Mouse (Mus musculus) layer of hippocampus, adult 11-12 months (tissue): Measurements from ENCODE around the gene Carhsp1.

Source experiments
- DNase-seq: peaks from one replicate; pipeline ENCODE4 v3.0.0; 2022; ENCODE audit warnings: low spot score

Gene Carhsp1

GRCm38 (mm10) chr16:8671551-8672349 is at the start of gene Carhsp1:
TSS of gene Carhsp1 (minus strand) at chr16:8672155.
- DNase-seq = peak; percentile 87

GRCm38 (mm10) chr16:8720447-8720846 is 48.5 kb upstream of the Carhsp1 start:
- DNase-seq = no peak

GRCm38 (mm10) chr16:8717744-8718143 is 45.8 kb upstream of the Carhsp1 start:
- DNase-seq = no peak

GRCm38 (mm10) chr16:8716300-8716699 is 44.3 kb upstream of the Carhsp1 start:
- DNase-seq = no peak

DNA sequence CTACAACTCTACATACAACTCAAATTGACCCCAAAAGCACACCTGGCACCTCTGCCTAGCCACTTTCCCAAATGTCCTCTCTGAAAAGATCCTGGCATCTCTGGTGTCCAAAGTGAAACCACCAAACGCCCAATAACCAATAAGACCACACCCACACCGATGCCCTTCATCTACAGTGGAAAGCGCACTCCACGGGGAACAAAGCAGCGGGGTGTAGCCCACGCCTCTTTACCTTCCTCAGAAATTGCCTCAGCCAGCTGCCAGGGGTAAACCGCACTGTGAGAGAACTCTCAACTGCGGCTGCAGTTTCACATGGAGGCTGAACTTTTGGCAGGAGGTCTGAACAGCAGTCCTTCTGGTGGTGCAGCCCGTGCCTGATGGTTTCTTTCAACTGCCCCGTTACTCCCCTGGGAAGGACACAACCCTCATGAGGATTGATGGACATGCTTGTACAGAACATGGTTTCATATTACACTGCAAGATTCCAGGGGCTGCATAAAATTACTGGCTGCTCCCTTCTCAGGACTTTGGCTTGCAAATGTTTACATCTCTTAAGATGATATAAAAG is 43.6 kb upstream of the Carhsp1 start:
- no peak for DNase-seq

- no peak for DNase-seq
These were observed 42.9 kb upstream of the Carhsp1 start for GRCm38 (mm10) chr16:8714851-8715250.

DNA sequence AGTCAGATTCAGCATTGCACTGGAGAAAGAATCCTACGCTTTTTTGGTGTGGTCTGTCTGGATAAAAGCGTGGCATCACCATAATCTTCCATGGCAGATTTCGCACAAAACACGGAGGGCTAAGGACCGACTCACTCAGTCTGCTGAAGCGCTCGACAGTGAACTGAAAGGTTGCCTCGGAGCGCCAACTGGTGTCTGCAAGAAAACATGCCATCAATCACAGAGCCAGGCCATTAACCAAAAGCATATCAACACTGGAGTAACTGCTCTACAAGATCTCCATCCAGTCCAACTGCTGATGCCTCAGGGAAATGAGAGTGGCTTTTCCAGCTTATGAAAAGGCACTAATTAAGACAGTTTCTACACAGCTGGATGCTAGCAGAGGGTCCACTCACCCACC is 40.0 kb upstream of the Carhsp1 start:
- DNase-seq = no peak

DNA sequence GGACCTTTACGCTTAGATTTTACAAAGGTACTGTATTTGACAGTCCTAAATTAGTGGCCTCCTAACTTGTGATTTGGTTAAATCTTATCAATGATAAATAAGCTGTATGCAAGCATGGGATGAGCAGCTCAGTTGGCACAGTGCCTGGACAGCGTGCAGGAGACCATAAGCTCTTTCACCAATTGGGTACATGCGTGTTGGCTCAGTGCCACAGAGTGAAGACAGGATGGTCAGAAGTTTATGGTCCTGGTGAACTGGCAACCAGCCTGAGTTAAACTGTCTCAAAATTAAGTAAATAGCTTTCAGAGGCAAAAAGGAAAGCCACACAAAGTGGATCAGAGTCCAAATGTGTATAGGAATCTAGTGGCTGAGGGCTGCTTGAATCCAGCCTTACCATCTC is 28.6 kb upstream of the Carhsp1 start:
- DNase-seq = no peak

DNA sequence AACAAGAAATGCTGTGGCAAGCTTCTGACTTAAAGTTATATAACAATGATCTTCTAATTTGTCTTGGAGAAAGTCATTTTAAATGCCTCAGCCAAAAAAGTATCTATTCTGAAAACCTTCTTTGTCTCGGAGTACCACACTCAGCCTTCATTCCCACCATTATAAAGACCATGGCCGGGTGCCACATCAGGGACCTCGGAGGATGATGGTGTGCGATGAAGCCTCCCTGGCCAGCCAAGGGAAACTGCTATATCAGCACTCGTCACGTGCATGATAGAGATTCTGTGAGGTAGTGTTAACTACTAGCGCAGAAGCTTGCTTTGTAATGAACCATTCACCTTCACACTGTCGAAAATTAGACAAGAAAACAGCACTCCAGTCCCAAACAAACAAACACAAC is 27.6 kb upstream of the Carhsp1 start:
- no peak for DNase-seq

GRCm38 (mm10) chr16:8691206-8691605 is 19.3 kb upstream of the Carhsp1 start:
- DNase-seq = no peak

DNA sequence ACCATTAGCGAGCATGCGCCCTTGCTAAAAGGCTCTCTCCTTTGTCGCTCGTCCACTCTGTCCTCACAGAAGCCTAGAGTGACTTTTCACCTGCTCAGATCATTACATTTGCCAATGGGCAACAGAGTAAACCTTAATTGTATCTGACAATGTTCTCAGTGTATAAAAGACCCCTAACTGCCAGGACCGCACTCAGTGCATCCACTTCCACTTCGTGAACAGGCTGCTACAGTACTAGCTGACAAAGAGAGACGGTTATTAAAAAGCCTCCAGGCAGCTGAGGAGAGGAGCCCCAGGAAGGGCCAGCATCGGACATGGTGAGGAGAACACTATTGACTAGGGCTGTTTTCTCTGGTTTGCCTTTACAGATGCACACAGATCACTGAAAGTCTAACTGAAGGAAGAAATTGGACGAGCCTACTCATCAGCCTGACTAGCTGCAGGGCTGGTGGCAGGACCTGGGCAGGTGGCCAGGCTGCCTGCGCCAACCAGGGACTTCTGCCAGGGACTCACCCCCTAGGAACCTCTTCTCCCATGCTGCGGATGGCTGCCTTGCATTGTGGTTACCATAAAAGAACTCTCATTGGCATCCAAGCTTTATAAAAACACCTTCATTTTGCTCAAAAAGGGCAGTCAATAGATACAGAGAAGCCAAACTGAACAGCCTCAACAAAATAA is 18.2 kb upstream of the Carhsp1 start:
- peak; percentile 61 for DNase-seq

DNA sequence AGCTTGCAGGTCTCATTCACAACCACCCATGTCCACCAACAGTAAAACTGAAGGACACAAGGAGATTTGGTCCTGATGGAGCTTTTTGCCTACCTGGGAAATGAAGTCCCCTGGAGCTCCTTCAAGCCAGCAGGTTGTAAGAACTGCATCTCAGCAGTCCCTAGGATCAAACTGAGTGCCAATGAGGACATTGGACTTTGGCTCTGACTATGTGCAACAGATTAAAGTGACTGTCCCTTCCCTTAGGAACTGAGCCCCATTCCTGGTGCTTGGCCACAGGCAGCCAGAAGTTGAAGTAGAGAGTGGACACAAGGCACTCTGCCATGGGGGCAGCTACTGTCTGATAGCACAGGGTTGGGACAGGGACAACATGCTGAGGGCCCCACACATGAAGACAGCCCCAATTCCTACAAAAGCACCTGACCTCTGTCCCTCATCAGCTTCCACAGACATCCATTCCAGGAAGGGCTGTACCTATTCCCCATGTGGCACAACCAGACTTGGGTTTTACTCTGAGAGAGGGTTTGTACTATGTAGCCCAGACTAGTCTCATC is 15.7 kb upstream of the Carhsp1 start:
- no peak for DNase-seq

GRCm38 (mm10) chr16:8686871-8687535 is 15.0 kb upstream of the Carhsp1 start:
- DNase-seq = no peak

DNA sequence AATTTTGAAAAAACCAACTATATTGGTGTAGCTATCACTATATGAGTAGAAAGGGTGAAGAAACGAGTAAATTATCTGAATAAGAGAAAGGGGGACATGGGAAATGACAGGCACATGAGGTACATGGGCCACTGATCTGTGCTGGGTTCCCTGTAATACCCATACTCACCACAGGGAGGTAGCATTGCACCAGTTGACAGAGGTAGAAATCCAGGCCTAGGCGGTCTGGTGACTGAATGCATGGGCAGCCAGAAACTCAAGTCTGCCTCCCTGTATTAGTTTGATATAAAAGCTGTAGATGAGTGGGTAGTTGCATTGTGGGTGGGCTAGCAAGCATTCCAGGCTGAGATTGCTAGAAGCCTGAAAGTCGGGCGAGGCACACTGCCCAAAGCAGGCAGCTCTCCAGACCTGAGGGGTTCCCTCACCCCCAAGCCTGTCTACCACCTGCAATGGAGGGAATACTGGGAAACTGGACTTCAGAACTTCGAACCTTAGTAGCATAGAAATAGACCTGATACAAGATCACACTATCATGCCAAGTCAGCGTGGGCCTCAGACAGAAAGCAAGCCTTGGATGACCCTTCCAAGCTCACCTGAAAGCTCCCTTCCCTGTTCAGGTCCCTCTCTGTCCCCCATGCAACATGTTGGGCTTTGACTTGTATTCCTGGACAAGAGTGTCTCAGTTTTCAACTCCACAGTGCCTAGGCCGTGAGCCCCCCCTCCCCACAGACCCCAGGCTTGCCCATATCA is 14.3 kb upstream of the Carhsp1 start:
- DNase-seq = peak; percentile 87

DNA sequence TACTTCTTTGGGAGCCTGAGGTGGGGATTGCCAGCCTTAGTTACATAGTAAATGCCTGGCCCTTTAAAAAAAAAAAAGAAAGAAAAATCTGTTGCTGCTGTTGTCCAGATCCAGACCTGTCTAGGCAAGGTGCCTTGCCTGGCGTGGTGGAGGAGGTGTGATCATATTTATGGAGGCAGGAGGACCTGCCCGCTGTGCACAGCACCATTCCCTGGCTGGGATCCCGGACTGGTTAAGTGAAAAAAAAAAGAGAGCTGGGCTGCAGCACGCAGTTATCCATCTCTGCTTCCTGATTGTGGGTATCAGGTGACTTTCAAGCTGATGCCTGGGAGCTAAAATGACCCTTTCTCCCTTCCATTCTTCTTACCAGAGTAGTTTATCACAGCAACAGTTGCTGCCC is 13.1 kb upstream of the Carhsp1 start:
- DNase-seq = no peak

DNA sequence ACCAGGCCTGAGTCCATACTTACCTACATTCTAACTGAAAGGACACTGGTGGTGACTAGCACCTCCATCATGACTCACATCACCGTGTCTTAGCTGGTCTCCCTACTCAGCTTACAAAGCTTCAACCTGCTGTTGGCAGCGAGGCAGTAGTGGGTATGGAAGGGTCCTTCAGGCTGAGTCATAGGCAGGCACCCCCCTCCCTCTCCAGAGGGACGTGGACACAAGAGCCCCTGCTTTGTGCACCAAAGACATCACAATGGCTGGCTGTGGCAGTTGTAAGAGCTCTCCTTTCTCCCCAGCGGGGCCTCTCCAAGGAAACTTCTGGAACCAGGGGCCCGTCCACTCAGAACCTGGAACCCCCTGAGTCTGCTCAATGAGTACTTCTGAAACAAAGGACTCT is 8.5 kb upstream of the Carhsp1 start, which contains the start of gene Gm5767:
Gm5767 (plus strand) TSS at position 301 of the 400 bp plus-strand sequence.
- DNase-seq = no peak

- no peak for DNase-seq
These were observed 7.8 kb upstream of the Carhsp1 start for GRCm38 (mm10) chr16:8679780-8680179.

- no peak for DNase-seq
These were observed 6.7 kb upstream of the Carhsp1 start for GRCm38 (mm10) chr16:8678676-8679075.

DNA sequence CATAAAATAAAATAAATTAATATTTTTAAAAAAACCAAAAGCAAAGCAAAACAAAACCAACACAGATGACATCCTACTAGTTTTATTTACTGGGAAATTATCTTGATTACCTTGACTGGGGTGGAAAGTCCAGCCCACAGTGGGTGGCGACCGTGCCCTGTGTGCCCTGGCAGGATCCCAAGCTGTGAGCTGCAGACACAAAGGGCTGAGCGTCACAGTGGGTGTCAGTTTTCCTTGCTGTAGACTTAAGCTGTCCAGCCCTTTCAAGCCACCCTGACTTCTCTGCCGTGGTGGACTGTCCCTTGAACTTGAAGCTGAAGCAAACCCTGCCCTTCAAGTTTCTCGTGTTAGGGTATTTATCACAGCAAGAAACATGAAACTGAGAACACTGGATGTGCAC is 6.1 kb upstream of the Carhsp1 start:
- no peak for DNase-seq

- DNase-seq = peak; percentile 39
These were observed 4.8 kb upstream of the Carhsp1 start for GRCm38 (mm10) chr16:8676800-8677199.

DNA sequence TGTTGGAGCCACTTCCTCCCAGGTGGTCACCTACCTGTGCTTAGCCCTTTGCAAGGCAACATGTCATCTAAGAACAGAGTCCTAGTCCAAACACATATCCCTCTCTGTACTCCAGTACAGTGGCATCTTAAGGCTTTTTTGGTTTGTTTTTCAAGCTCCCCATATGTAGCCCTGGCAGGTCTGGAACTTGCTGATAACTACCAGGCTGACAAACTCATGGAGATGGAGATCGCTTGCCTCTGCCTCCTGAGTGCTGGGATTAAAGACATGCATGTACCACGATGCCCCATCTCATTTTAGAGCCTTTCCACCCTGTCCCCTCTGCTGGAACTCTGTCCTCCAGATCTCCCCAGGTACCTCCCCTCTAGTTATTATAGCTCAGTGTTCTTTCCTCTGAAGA is 4.3 kb upstream of the Carhsp1 start:
- no peak for DNase-seq

DNA sequence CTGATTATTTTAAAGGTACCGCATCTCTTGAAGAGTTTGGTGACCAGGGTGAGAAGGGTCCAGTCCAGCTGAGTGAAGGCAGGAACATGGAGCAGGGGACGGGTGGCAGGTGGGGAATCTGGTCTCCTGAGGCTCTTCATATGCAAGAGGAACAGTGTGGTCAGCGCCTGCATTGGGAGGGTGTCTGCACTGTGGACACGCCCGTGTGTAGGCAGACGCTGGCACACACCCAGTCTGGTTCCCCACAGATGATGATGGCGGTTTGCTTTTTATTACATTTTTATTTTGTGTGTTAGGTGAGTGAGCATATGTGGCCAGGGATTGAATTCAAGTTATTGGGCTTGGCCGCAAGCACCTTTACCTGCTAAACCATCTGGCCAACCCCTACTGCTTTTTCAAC is 3.6 kb upstream of the Carhsp1 start:
- no peak for DNase-seq
